Mouse (Mus musculus) heart, adult 8-10 months (tissue): Measurements from ENCODE around the gene Ldhc. TPM values are rescaled to one million over a fixed set of nuclear protein-coding genes. Genes with fewer than 3 reads are reported as not detected.
"Not testable (repeated sequence)": the region's sequence is repeated elsewhere in the genome, so short reads cannot be mapped to it uniquely, and the experiment has no call there.

Experiments
- DNase-seq: peaks from one replicate; pipeline ENCODE4 v3.0.0; 2022; ENCODE audit warnings: low spot score
- total RNA-seq, 4 experiments: library from RNA; stranded (reverse); gene quantifications; 2 replicates each; pipeline ENCODE4 v1.2.4; 2022

Gene Ldhc
- total RNA-seq, 4 experiments from 2014 or later: not detected

- DNase-seq: no peak
These were observed 18.7 kb upstream of the Ldhc start for GRCm38 (mm10) chr7:46842278-46842677.

GRCm38 (mm10) chr7:46843576-46843975 is 17.4 kb upstream of the Ldhc start:
- DNase-seq: no peak

- DNase-seq: peak; percentile 91
These were observed 15.6 kb upstream of the Ldhc start for GRCm38 (mm10) chr7:46845211-46845977.

- DNase-seq: no peak
These were observed 15.0 kb upstream of the Ldhc start for GRCm38 (mm10) chr7:46845978-46846485.

GRCm38 (mm10) chr7:46846486-46847244 is 14.3 kb upstream of the Ldhc start:
- peak; percentile 67 for DNase-seq

- DNase-seq: no peak
These were observed 11.7 kb upstream of the Ldhc start for GRCm38 (mm10) chr7:46849287-46849686.

GRCm38 (mm10) chr7:46851026-46851425 is 10.0 kb upstream of the Ldhc start:
- DNase-seq: no peak

GRCm38 (mm10) chr7:46852666-46853065 is 8.3 kb upstream of the Ldhc start:
- no peak for DNase-seq

GRCm38 (mm10) chr7:46853365-46853764 is 7.6 kb upstream of the Ldhc start:
- no peak for DNase-seq

- no peak for DNase-seq
These were observed 5.0 kb upstream of the Ldhc start for GRCm38 (mm10) chr7:46855866-46856560.

- DNase-seq: no peak
These were observed 3.6 kb upstream of the Ldhc start for GRCm38 (mm10) chr7:46857436-46857835.

- DNase-seq: no peak
These were observed 2.0 kb upstream of the Ldhc start for GRCm38 (mm10) chr7:46859031-46859430.

GRCm38 (mm10) chr7:46871988-46872387 is 11.0 kb downstream of the Ldhc start:
- no peak for DNase-seq

- no peak for DNase-seq
These were observed 15.8 kb downstream of the Ldhc start for GRCm38 (mm10) chr7:46876841-46877240.

GRCm38 (mm10) chr7:46877255-46877654 is 16.3 kb downstream of the Ldhc start:
- no peak for DNase-seq

GRCm38 (mm10) chr7:46879851-46880250 is 18.8 kb downstream of the Ldhc start:
- DNase-seq: no peak

- no peak for DNase-seq
These were observed 20.0 kb downstream of the Ldhc start for GRCm38 (mm10) chr7:46880992-46881391.

- not testable (repeated sequence) for DNase-seq
These were observed 20.9 kb downstream of the Ldhc start for GRCm38 (mm10) chr7:46881941-46882340.

- DNase-seq: no peak
These were observed 22.3 kb downstream of the Ldhc start for GRCm38 (mm10) chr7:46883304-46883703.

GRCm38 (mm10) chr7:46895511-46895910 is 34.5 kb downstream of the Ldhc start:
- no peak for DNase-seq

- DNase-seq: no peak
These were observed 38.3 kb downstream of the Ldhc start for GRCm38 (mm10) chr7:46899343-46899742.

GRCm38 (mm10) chr7:46911250-46911649 is 50.2 kb downstream of the Ldhc start:
- no peak for DNase-seq
